Mouse (Mus musculus) left cerebral cortex, postnatal 25 days (tissue): Measurements from ENCODE around the gene Olfr732. TPM values are rescaled to one million over a fixed set of nuclear protein-coding genes. Genes with fewer than 3 reads are reported as not detected.

Experiments
- DNase-seq, 2 experiments: peaks; one replicate each; pipeline ENCODE4 v3.0.0; 2022; ENCODE audit warnings: low spot score in 2 of 2, mixed read lengths in 1 of 2
- intact Hi-C: fragments of 180-260 bp; cut with DNase I; formaldehyde crosslinking; loops from one replicate; pipeline ENCODE4 v1.15.1; 2025
- total RNA-seq, 2 experiments: library from RNA; stranded (reverse); gene quantifications; 2 replicates each; pipeline ENCODE4 v1.2.3; 2021

The Olfr732 gene
- total RNA-seq = not detected

GRCm38 (mm10) chr14:50284106-50284505, at the start of gene Olfr732:
Gene Olfr732, minus strand, starts transcription at chr14:50284206.
- intact Hi-C loops = no loop called here
- no peak for DNase-seq

GRCm38 (mm10) chr14:50326661-50327060, 42.7 kb upstream of the Olfr732 start, which contains the start of gene Olfr734:
Gene Olfr734, minus strand, starts transcription at chr14:50326761.
- intact Hi-C loops = no loop called here
- no peak for DNase-seq

- intact Hi-C loops = no loop called here
- DNase-seq = no peak
Observed at GRCm38 (mm10) chr14:50301422-50301821, 17.4 kb upstream of the Olfr732 start, which contains the start of gene Olfr733. Gene Olfr733, minus strand, starts transcription at chr14:50301522.

GRCm38 (mm10) chr14:50241766-50242165, 42.2 kb downstream of the Olfr732 start, which contains the start of gene Olfr731:
Gene Olfr731, minus strand, starts transcription at chr14:50241866.
- intact Hi-C loops = no loop called here
- no peak for DNase-seq

Other genes starting within 250 kb of the Olfr732 start
- gene Olfr725, start 243.8 kb downstream of the Olfr732 start, total RNA-seq = not detected
- not detected for gene Olfr726, start 193.3 kb downstream of the Olfr732 start, total RNA-seq
- gene Olfr727, start 161.0 kb downstream of the Olfr732 start, total RNA-seq = not detected
- gene Olfr728, start 141.5 kb downstream of the Olfr732 start, total RNA-seq = not detected
- not detected for gene Olfr729, start 131.3 kb downstream of the Olfr732 start, total RNA-seq
- gene Olfr730, start 96.0 kb downstream of the Olfr732 start, total RNA-seq = not detected
- not detected for gene Olfr731, start 42.3 kb downstream of the Olfr732 start, total RNA-seq
- not detected for gene Olfr733, start 17.3 kb upstream of the Olfr732 start, total RNA-seq
- not detected for gene Olfr734, start 42.6 kb upstream of the Olfr732 start, total RNA-seq
- gene Olfr735, start 64.7 kb upstream of the Olfr732 start, total RNA-seq = not detected
- not detected for gene Tlr11, start 73.7 kb upstream of the Olfr732 start, total RNA-seq
- gene Olfr736, start 97.0 kb upstream of the Olfr732 start, total RNA-seq = not detected
- gene Olfr738, start 123.4 kb upstream of the Olfr732 start, total RNA-seq = not detected
- gene Olfr739, start 134.4 kb upstream of the Olfr732 start, total RNA-seq = not detected
- not detected for gene Olfr740, start 161.3 kb upstream of the Olfr732 start, total RNA-seq
- not detected for gene Olfr741, start 188.5 kb upstream of the Olfr732 start, total RNA-seq
- gene Olfr742, start 219.4 kb upstream of the Olfr732 start, total RNA-seq = not detected
- not detected for gene Olfr743, start 237.6 kb upstream of the Olfr732 start, total RNA-seq